Mouse (Mus musculus) liver, embryonic 14.5 days (tissue): ENCODE results near the gene Clic3. TPM values are rescaled to one million over a fixed set of nuclear protein-coding genes. Genes with fewer than 3 reads are reported as not detected.

Experiments
- ATAC-seq: fragments of 200-750 bp; cut with Nextera tagmentation; 2 replicates; pipeline ENCODE4 v1.8.0; 2017; ENCODE audit warnings: moderate number of reproducible peaks, mild to moderate bottlenecking, moderate library complexity; ENCODE audit not compliant: insufficient read depth
- DNase-seq, 3 experiments: peaks; one replicate each; pipeline ENCODE4 v3.0.0-alpha.2; 2012 to 2013; ENCODE audit warnings: low read depth in 3 of 3, low spot score in 3 of 3
- H3K27ac ChIP-seq: fragments of 300-500 bp; sonication (generic); 2 replicates; pipeline ENCODE4 v1.5.1; 2014; ENCODE audit warnings: moderate library complexity, mild to moderate bottlenecking, control low read depth, inconsistent platforms
- H3K27me3 ChIP-seq: fragments of 300-500 bp; sonication (generic); 2 replicates; pipeline ENCODE4 v1.6.1; 2014; ENCODE audit warnings: mild to moderate bottlenecking, low read length, moderate library complexity; ENCODE audit not compliant: control insufficient read depth, insufficient read depth
- H3K36me3 ChIP-seq: fragments of 300-500 bp; sonication (generic); replicated peaks from 2 replicates; pipeline ENCODE4 v1.6.1; 2014; ENCODE audit warnings: low read depth; ENCODE audit not compliant: control insufficient read depth, insufficient read depth
- H3K4me1 ChIP-seq, 2 experiments: fragments of 200-500 bp in 1 of 2; fragments of 300-500 bp in 1 of 2; sonication (generic) in 1 of 2; replicated peaks; 2 replicates each; pipeline ENCODE4 v1.6.1; 2012 to 2014; ENCODE audit warnings: antibody characterized with exemption in 1 of 2, inconsistent platforms in 1 of 2, low read length in 1 of 2; ENCODE audit not compliant: control insufficient read depth in 2 of 2, insufficient read depth in 2 of 2
- H3K4me2 ChIP-seq: fragments of 300-500 bp; sonication (generic); 2 replicates; pipeline ENCODE4 v1.6.1; 2014; ENCODE audit warnings: low read depth, mild to moderate bottlenecking, control low read depth, moderate library complexity
- H3K4me3 ChIP-seq, 2 experiments: fragments of 200-500 bp in 1 of 2; fragments of 300-500 bp in 1 of 2; sonication (generic) in 1 of 2; 2 replicates each; pipeline ENCODE4 v1.5.1; 2012 to 2014; ENCODE audit warnings: low read depth in 2 of 2, low read length in 2 of 2, mild to moderate bottlenecking in 2 of 2, control low read depth in 1 of 2, inconsistent platforms in 1 of 2, moderate library complexity in 1 of 2; ENCODE audit not compliant: insufficient read depth in 1 of 2
- H3K9ac ChIP-seq: fragments of 300-500 bp; sonication (generic); replicated peaks from 2 replicates; pipeline ENCODE4 v1.6.1; 2014; ENCODE audit warnings: mild to moderate bottlenecking, control low read depth, moderate library complexity
- H3K9me3 ChIP-seq: fragments of 300-500 bp; sonication (generic); 2 replicates; pipeline ENCODE4 v1.6.1; 2016; ENCODE audit warnings: low read length, mixed read lengths; ENCODE audit not compliant: control insufficient read depth
- CTCF ChIP-seq: IDR thresholded peaks from 2 replicates; pipeline ENCODE4 v1.5.1; 2016; ENCODE audit warnings: antibody characterized with exemption, low read depth, control low read depth
- EP300 ChIP-seq: IDR thresholded peaks from 2 replicates; pipeline ENCODE4 v1.6.1; 2016; ENCODE audit warnings: antibody characterized with exemption, low read depth
- WGBS: fragments of 180-500 bp; shearing (Covaris S2); extraction: QIAGEN DNeasy Blood & Tissue Kit; methylation state at CpG from one replicate; pipeline ENCODE4 v1.1.7; 2014; ENCODE audit not compliant: insufficient replicate concordance; 5-methylcytosine and 5-hydroxymethylcytosine counted together
- polyA plus RNA-seq, 2 experiments: library from polyadenylated mRNA; depleted of rRNA in 1 of 2; stranded (reverse) in 1 of 2; unstranded in 1 of 2; fragments of >200 nt; fragmentation: Nextera tagmentation in 1 of 2; extraction: Ambion mirVana in 1 of 2; gene quantifications; 2 replicates each; pipeline versions ENCODE4 v1.2.1 to v1.2.3; 2012 to 2014

Clic3 gene
- polyA plus RNA-seq, 2 experiments, result 0.08 to 0.27 TPM

- peak; percentile 69 for TF ChIP-seq CTCF
- no peak for TF ChIP-seq EP300
- no peaks in the 10 kb centered on the region for H3K36me3 ChIP-seq
- no peak for DNase-seq
- H3K27me3 ChIP-seq, result no peaks in the 10 kb centered on the region
- H3K4me2 ChIP-seq, result no peak overlapping the region
- ATAC-seq, result no peak
- no peaks in the 10 kb centered on the region for H3K9me3 ChIP-seq
- no peak overlapping the region for H3K9ac ChIP-seq
- H3K4me1 ChIP-seq, result peaks cover 0 to 15% of the 10 kb centered on the region in 2 experiments; a peak in 2 of 4 replicates
- 13% methylated on average over 7 of the region's 7 CpGs for WGBS
- H3K4me3 ChIP-seq, result no peak overlapping the region
- H3K27ac ChIP-seq, result no peak overlapping the region
These were observed 26.3 kb downstream of the Clic3 start for GRCm38 (mm10) chr2:25482969-25483368.

- H3K27me3 ChIP-seq, result no peaks in the 10 kb centered on the region
- no peak overlapping the region for H3K27ac ChIP-seq
- no peak overlapping the region for H3K4me3 ChIP-seq
- no peak for DNase-seq
- H3K4me2 ChIP-seq, result no peak overlapping the region
- WGBS, result 56% methylated on average over 11 of the region's 11 CpGs
- TF ChIP-seq EP300 (no peak), CTCF (no peak)
- no peaks in the 10 kb centered on the region for H3K9me3 ChIP-seq
- H3K4me1 ChIP-seq, result peaks cover 0 to 20% of the 10 kb centered on the region in 2 experiments; a peak in 2 of 4 replicates
- peak; percentile 66 for ATAC-seq
- no peak overlapping the region for H3K9ac ChIP-seq
- no peaks in the 10 kb centered on the region for H3K36me3 ChIP-seq
These were observed 28.4 kb downstream of the Clic3 start for GRCm38 (mm10) chr2:25484901-25485647.

GRCm38 (mm10) chr2:25487965-25488670 is 31.5 kb downstream of the Clic3 start:
- Histone ChIP-seq H3K9ac (no peak overlapping the region), H3K27me3 (no peaks in the 10 kb centered on the region), H3K4me2 (peak overlapping the region; percentile 2), H3K27ac (no peak overlapping the region), H3K36me3 (no peaks in the 10 kb centered on the region), H3K4me3 (no peak overlapping the region), H3K9me3 (no peaks in the 10 kb centered on the region), H3K4me1 (peaks cover 0 to 20% of the 10 kb centered on the region in 2 experiments; a peak in 2 of 4 replicates)
- peak; percentile 77 for ATAC-seq
- 56% methylated on average over 6 of the region's 6 CpGs for WGBS
- no peak for DNase-seq
- no peak for TF ChIP-seq EP300
- no peak for TF ChIP-seq CTCF

GRCm38 (mm10) chr2:25488671-25489068 is 32.0 kb downstream of the Clic3 start:
- Histone ChIP-seq H3K9ac (no peak overlapping the region), H3K4me1 (peaks cover 0 to 20% of the 10 kb centered on the region in 2 experiments; a peak in 2 of 4 replicates), H3K4me2 (no peak overlapping the region; the same call in 1 of the 2 replicates), H3K27ac (no peak overlapping the region), H3K27me3 (no peaks in the 10 kb centered on the region), H3K9me3 (no peaks in the 10 kb centered on the region), H3K4me3 (no peak overlapping the region), H3K36me3 (no peaks in the 10 kb centered on the region)
- ATAC-seq (no peak), DNase-seq (no peak)
- 64% methylated on average over 7 of the region's 7 CpGs for WGBS
- TF ChIP-seq CTCF, result no peak
- no peak for TF ChIP-seq EP300

GRCm38 (mm10) chr2:25492988-25493387 is 36.4 kb downstream of the Clic3 start:
- Histone ChIP-seq H3K27me3 (no peaks in the 10 kb centered on the region), H3K4me1 (peaks cover 0 to 4% of the 10 kb centered on the region in 2 experiments; a peak in 1 of 4 replicates), H3K9me3 (no peaks in the 10 kb centered on the region), H3K9ac (no peak overlapping the region), H3K36me3 (no peaks in the 10 kb centered on the region), H3K4me3 (no peak overlapping the region), H3K27ac (no peak overlapping the region), H3K4me2 (no peak overlapping the region)
- 51% methylated on average over 5 of the region's 5 CpGs for WGBS
- no peak for TF ChIP-seq CTCF
- no peak for TF ChIP-seq EP300
- ATAC-seq, result no peak
- no peak for DNase-seq
